Mouse (Mus musculus) megakaryocyte, embryonic 14.5 days (primary cell): ENCODE data around the gene Cela3b. TPM values are rescaled to one million over a fixed set of nuclear protein-coding genes. Genes with fewer than 3 reads are reported as not detected.
"Not testable (repeated sequence)": the region's sequence is repeated elsewhere in the genome, so short reads cannot be mapped to it uniquely, and the experiment has no call there.

Experiments used
- H3K27me3 ChIP-seq: replicated peaks from 2 replicates; pipeline ENCODE3; 2012; ENCODE audit warnings: inconsistent platforms
- H3K36me3 ChIP-seq: replicated peaks from 2 replicates; pipeline ENCODE3; 2012; ENCODE audit warnings: low read length, inconsistent platforms, mixed read lengths
- H3K4me1 ChIP-seq: 2 replicates; pipeline ENCODE4 v1.6.1; 2012; ENCODE audit warnings: inconsistent platforms
- H3K4me3 ChIP-seq: replicated peaks from 2 replicates; pipeline ENCODE3; 2012; ENCODE audit warnings: moderate library complexity, mild to moderate bottlenecking, inconsistent platforms
- H3K9me3 ChIP-seq: 2 replicates; pipeline ENCODE4 v1.6.1; 2012; ENCODE audit warnings: inconsistent platforms
- FLI1 ChIP-seq: IDR thresholded peaks from 2 replicates; pipeline ENCODE4 v1.6.1; 2012; ENCODE audit warnings: low read length, inconsistent platforms, mixed read lengths
- GATA1 ChIP-seq: IDR thresholded peaks from 3 replicates; pipeline ENCODE4 v1.6.1; 2012; ENCODE audit warnings: mixed read lengths, low read length, inconsistent platforms, borderline replicate concordance
- polyA plus RNA-seq: library from polyadenylated mRNA; stranded (reverse); fragments of >175 nt; gene quantifications from 2 replicates; pipeline ENCODE4 v1.2.3, GENCODE M21; 2012; ENCODE audit warnings: low replicate concordance; ENCODE audit not compliant: insufficient read depth

The Cela3b gene
- polyA plus RNA-seq, 1 experiment: 0.47 TPM

GRCm38 (mm10) chr4:137417712-137418564 is 12.4 kb downstream of the Cela3b start:
- TF ChIP-seq FLI1: no peak
- TF ChIP-seq GATA1: no peak
- Histone ChIP-seq H3K9me3 (peaks cover 6% of the 10 kb centered on the region), H3K27me3 (peaks cover 16% of the 10 kb centered on the region), H3K4me3 (no peak overlapping the region), H3K4me1 (peaks cover 4% of the 10 kb centered on the region; the same call in 1 of the 2 replicates), H3K36me3 (no peaks in the 10 kb centered on the region)

- Histone ChIP-seq H3K27me3 (peaks cover 12% of the 10 kb centered on the region), H3K4me1 (peaks cover 4% of the 10 kb centered on the region; the same call in 1 of the 2 replicates), H3K36me3 (no peaks in the 10 kb centered on the region), H3K4me3 (no peak overlapping the region), H3K9me3 (peaks cover 6% of the 10 kb centered on the region)
- TF ChIP-seq FLI1: no peak
- no peak for TF ChIP-seq GATA1
These were observed 15.4 kb downstream of the Cela3b start for GRCm38 (mm10) chr4:137414936-137415335.

- H3K4me1 ChIP-seq, H3K9me3 ChIP-seq, H3K36me3 ChIP-seq, H3K4me3 ChIP-seq: not testable (repeated sequence)
- H3K27me3 ChIP-seq: peaks cover 19% of the 10 kb centered on the region
These were observed 18.1 kb downstream of the Cela3b start for GRCm38 (mm10) chr4:137412185-137412709.

- Histone ChIP-seq H3K4me1 (no peaks in the 10 kb centered on the region), H3K4me3 (no peak within 1 kb of the TSS), H3K9me3 (peaks cover 6% of the 10 kb centered on the region), H3K27me3 (peaks cover 25% of the 10 kb centered on the region), H3K36me3 (no peaks in the 10 kb centered on the region)
- no peak for TF ChIP-seq GATA1
- TF ChIP-seq FLI1: no peak
These were observed 20.6 kb downstream of the Cela3b start, which contains the start of gene Cela3a for GRCm38 (mm10) chr4:137409691-137410090. Gene Cela3a (minus strand): TSS chr4:137409791.

GRCm38 (mm10) chr4:137405571-137405970 is 24.8 kb downstream of the Cela3b start:
- no peak for TF ChIP-seq FLI1
- no peak for TF ChIP-seq GATA1
- H3K27me3 ChIP-seq: peaks cover 37% of the 10 kb centered on the region

GRCm38 (mm10) chr4:137396641-137397525 is 33.5 kb downstream of the Cela3b start:
- Histone ChIP-seq H3K36me3 (no peaks in the 10 kb centered on the region), H3K4me3 (no peak overlapping the region), H3K4me1 (peaks cover 16% of the 10 kb centered on the region), H3K9me3 (peaks cover 5% of the 10 kb centered on the region), H3K27me3 (peaks cover 15% of the 10 kb centered on the region)
- no peak for TF ChIP-seq GATA1
- TF ChIP-seq FLI1: no peak

More at GRCm38 (mm10) chr4:137405571-137405970, 24.8 kb downstream of the Cela3b start:
- no peaks in the 10 kb centered on the region for H3K4me1 ChIP-seq
- no peaks in the 10 kb centered on the region for H3K9me3 ChIP-seq
- no peak overlapping the region for H3K4me3 ChIP-seq
- H3K36me3 ChIP-seq: no peaks in the 10 kb centered on the region

GRCm38 (mm10) chr4:137393378-137394135 is 36.8 kb downstream of the Cela3b start:
- Histone ChIP-seq H3K4me1 (peaks cover 29% of the 10 kb centered on the region), H3K36me3 (peaks cover 9% of the 10 kb centered on the region), H3K9me3 (peaks cover 5% of the 10 kb centered on the region), H3K4me3 (no peak overlapping the region), H3K27me3 (peaks cover 6% of the 10 kb centered on the region)
- TF ChIP-seq GATA1 (no peak), FLI1 (no peak)

- TF ChIP-seq GATA1 (no peak), FLI1 (no peak)
- peaks cover 5% of the 10 kb centered on the region for H3K9me3 ChIP-seq
- peaks cover 6% of the 10 kb centered on the region for H3K27me3 ChIP-seq
- peaks cover 9% of the 10 kb centered on the region for H3K36me3 ChIP-seq
- peaks cover 31% of the 10 kb centered on the region for H3K4me1 ChIP-seq
- no peak overlapping the region for H3K4me3 ChIP-seq
These were observed 37.5 kb downstream of the Cela3b start for GRCm38 (mm10) chr4:137392874-137393273.

- Histone ChIP-seq H3K9me3 (peaks cover 5% of the 10 kb centered on the region), H3K27me3 (peaks cover 6% of the 10 kb centered on the region), H3K36me3 (peaks cover 9% of the 10 kb centered on the region), H3K4me3 (no peak overlapping the region), H3K4me1 (peaks cover 31% of the 10 kb centered on the region)
- TF ChIP-seq GATA1: no peak
These were observed 39.1 kb downstream of the Cela3b start for GRCm38 (mm10) chr4:137391287-137391686.
